Mouse (Mus musculus): Measurements from ENCODE around the gene Srcap.

DNA sequence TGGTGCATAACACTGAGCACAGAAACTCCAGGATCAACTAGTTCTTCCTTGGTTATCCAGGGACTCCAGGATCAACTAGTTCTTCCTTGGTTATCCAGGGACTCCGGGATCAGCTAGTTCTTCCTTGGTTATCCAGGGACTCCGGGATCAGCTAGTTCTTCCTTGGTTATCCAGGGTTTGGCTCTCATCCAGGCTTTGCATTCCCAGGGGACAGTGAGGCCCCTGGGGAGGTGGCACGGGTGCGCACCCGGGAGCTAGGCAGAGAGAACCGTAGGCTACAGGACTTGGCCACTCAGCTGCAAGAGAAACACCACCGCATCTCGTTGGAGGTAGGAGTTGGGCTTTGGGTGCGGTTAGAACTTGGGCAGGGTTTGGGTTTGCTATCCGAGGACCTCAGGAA, 79.3 kb downstream of the Srcap start:
- TF ChIP-seq CTCF (IDR thresholded peaks at IDR 0.05; ENCODE audit: insufficient read depth, low read length): no peak
- TF ChIP-seq POLR2A (IDR thresholded peaks at IDR 0.05; ENCODE audit: borderline replicate concordance, extremely low read depth, low read depth, low read length): no peak

All from lung, adult 2 months (tissue).